Mouse (Mus musculus) liver, embryonic 12.5 days (tissue): ENCODE results near the gene Gabrg3. TPM values are rescaled to one million over a fixed set of nuclear protein-coding genes. Genes with fewer than 3 reads are reported as not detected.

Experiments used
- ATAC-seq: fragments of 200-750 bp; cut with Nextera tagmentation; 2 replicates; pipeline ENCODE4 v1.8.0; 2017; ENCODE audit warnings: moderate number of reproducible peaks, mild to moderate bottlenecking, moderate library complexity
- H3K27ac ChIP-seq: fragments of 300-500 bp; sonication (generic); 2 replicates; pipeline ENCODE4 v1.5.1; 2016; ENCODE audit warnings: mild to moderate bottlenecking
- H3K27me3 ChIP-seq: fragments of 300-500 bp; sonication (generic); replicated peaks from 2 replicates; pipeline ENCODE4 v1.6.1; 2016; ENCODE audit warnings: mild to moderate bottlenecking, moderate library complexity
- H3K36me3 ChIP-seq: fragments of 300-500 bp; sonication (generic); 2 replicates; pipeline ENCODE4 v1.6.1; 2016; ENCODE audit warnings: mild to moderate bottlenecking, moderate library complexity
- H3K4me1 ChIP-seq: fragments of 300-500 bp; sonication (generic); 2 replicates; pipeline ENCODE4 v1.6.1; 2016
- H3K4me2 ChIP-seq: fragments of 300-500 bp; sonication (generic); 2 replicates; pipeline ENCODE4 v1.6.1; 2016; ENCODE audit warnings: mild to moderate bottlenecking, moderate library complexity
- H3K4me3 ChIP-seq: fragments of 300-500 bp; sonication (generic); 2 replicates; pipeline ENCODE4 v1.5.1; 2016; ENCODE audit warnings: mild to moderate bottlenecking, moderate library complexity
- H3K9ac ChIP-seq: fragments of 300-500 bp; sonication (generic); 2 replicates; pipeline ENCODE4 v1.6.1; 2016; ENCODE audit warnings: mild to moderate bottlenecking, moderate library complexity
- H3K9me3 ChIP-seq: fragments of 300-500 bp; sonication (generic); replicated peaks from 2 replicates; pipeline ENCODE4 v1.6.1; 2016; ENCODE audit warnings: mild to moderate bottlenecking, moderate library complexity
- WGBS: fragments of 180-500 bp; shearing (Covaris S2); methylation state at CpG from one replicate; pipeline ENCODE4 v1.1.7; 2016; ENCODE audit not compliant: insufficient replicate concordance; 5-methylcytosine and 5-hydroxymethylcytosine counted together
- polyA plus RNA-seq: library from polyadenylated mRNA; unstranded; fragments of >200 nt; fragmentation: Nextera tagmentation; extraction: Ambion mirVana; gene quantifications from 2 replicates; pipeline ENCODE4 v1.2.1, GENCODE M21; 2016

Gabrg3 gene
- polyA plus RNA-seq, result 0.13 and 0.26 TPM in 2 replicates

DNA sequence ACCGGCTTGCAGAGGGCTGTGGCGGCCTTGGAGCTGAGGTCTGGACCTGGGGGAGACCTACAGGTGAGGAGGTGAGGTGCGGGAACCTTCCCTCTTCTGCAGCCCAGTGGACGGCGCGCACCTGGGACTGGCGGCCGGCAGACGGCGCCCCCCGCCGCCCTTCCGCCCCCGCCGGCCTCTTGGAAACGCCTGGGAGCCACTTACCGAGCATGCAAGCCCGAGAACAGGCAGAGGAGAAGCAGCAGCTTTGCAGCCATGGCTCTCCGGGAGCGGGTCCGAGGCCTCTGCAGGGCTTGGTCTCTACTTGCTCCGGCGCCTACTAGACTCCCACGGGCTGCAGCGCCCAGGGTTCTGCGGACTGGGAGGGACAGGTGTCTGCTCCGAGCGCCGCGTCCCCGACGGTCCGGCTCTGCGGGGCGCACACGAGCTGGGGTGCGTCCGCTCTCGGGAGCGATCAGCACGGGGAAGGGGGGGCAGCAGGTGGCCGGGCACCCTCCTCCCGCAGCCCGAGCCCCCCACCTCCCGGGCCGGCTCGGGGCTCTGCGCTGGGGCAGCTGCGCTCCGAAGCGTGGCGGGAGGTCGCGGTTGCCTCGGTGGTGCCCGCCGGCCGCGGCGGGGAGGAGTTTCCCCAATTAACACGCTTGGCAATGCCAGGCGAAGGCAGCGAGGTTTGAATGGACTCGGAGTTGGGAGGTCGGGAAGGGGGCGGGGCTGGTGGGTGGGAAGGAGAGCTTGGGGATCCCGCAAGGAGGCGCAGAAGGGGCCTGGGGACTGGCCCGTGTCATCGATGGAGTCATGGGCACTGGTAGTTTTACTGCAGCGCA is at the start of gene Gabrg3:
Gene Gabrg3 (minus strand): TSS at position 672 of the 824 bp plus-strand sequence.
- no peak for ATAC-seq
- no peak within 1 kb of the TSS for H3K9ac ChIP-seq
- no peaks in the 10 kb centered on the region for H3K36me3 ChIP-seq
- H3K4me1 ChIP-seq, result no peaks in the 10 kb centered on the region
- WGBS, result 7% methylated on average over 57 of the region's 71 CpGs
- peak within 1 kb of the TSS; percentile 42 for H3K4me3 ChIP-seq
- no peaks in the 10 kb centered on the region for H3K9me3 ChIP-seq
- H3K27ac ChIP-seq, result no peak within 1 kb of the TSS
- H3K4me2 ChIP-seq, result peak within 1 kb of the TSS; percentile 65
- peaks cover 33% of the 10 kb centered on the region for H3K27me3 ChIP-seq

DNA sequence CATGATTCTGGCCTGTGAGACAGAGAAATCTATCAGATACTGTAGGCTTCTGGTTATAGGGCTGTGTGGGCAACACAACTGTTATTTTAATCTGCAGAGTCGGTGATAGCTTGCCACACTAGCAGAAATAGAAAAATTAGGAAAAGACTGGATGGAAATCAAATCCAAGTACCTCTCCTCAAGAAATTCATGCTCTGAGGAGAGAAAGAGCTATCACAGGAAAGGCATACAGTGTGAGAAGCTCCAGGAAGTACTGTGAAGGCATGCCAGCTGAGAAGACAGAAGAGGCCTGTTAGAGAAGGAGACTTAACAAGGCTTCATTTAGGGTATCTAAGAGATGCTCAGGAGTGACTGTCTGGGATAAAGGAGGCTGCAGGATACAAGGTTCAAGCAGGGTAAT is 35.7 kb upstream of the Gabrg3 start:
- H3K27ac ChIP-seq, result no peak overlapping the region
- WGBS, result 54% methylated on average over 1 of the region's 1 CpGs
- ATAC-seq, result no peak
- no peaks in the 10 kb centered on the region for H3K27me3 ChIP-seq
- H3K4me2 ChIP-seq, result no peak overlapping the region
- H3K4me1 ChIP-seq, result no peaks in the 10 kb centered on the region
- no peaks in the 10 kb centered on the region; the same call in 1 of the 2 replicates for H3K9me3 ChIP-seq
- H3K4me3 ChIP-seq, result no peak overlapping the region
- no peaks in the 10 kb centered on the region for H3K36me3 ChIP-seq
- no peak overlapping the region for H3K9ac ChIP-seq

DNA sequence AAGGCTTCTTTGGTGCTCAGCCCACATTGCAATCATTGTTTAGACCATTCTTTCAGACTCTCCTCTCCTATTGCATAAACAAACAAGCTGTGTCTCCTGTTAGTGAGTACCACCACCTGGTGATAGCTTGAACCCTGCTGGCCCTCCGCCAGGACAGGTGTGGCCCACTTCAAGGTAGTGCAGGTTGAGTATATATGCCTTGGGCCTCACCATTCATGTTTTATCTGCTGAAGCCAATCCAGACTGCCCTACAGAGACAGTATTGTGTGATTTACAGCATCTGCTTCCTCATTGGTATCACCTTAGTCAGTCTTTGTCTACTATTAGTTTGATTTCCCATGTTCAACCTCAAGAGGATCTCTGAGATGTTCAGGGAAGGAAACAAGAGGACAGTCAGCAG is 34.1 kb upstream of the Gabrg3 start:
- Histone ChIP-seq H3K4me1 (no peaks in the 10 kb centered on the region), H3K9me3 (no peaks in the 10 kb centered on the region; the same call in 1 of the 2 replicates), H3K27me3 (no peaks in the 10 kb centered on the region), H3K27ac (no peak overlapping the region), H3K36me3 (no peaks in the 10 kb centered on the region), H3K9ac (no peak overlapping the region), H3K4me3 (no peak overlapping the region), H3K4me2 (no peak overlapping the region)
- ATAC-seq, result no peak
- WGBS, result 80% methylated on average over 1 of the region's 1 CpGs

DNA sequence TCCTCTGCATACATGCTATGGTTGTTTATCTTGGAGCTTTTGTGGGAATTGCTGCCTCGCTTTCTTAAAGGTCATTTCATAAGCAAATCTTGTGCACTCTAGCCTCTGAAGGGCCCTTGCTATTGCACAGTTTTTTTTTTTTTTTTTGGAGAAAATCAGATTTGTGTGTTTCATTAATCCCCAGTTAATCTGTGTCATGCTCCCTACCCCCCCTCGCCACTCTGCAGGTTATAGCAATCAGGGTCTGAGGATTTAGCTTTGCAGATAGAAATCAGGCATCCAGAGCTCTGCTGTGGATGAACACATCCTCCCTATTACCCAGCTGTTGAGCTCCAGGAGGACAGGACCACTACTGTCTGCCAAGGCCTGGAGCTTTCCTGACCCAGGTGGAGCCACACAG is 32.4 kb upstream of the Gabrg3 start, which contains the start of gene Gabrb3:
Gene Gabrb3 (plus strand): TSS at position 301 of the 400 bp plus-strand sequence.
- no peaks in the 10 kb centered on the region; the same call in 1 of the 2 replicates for H3K9me3 ChIP-seq
- H3K27ac ChIP-seq, result no peak within 1 kb of the TSS
- 54% methylated on average over 2 of the region's 2 CpGs for WGBS
- no peak within 1 kb of the TSS for H3K9ac ChIP-seq
- H3K4me1 ChIP-seq, result no peaks in the 10 kb centered on the region
- H3K4me3 ChIP-seq, result no peak within 1 kb of the TSS
- H3K36me3 ChIP-seq, result no peaks in the 10 kb centered on the region
- no peak for ATAC-seq
- H3K27me3 ChIP-seq, result no peaks in the 10 kb centered on the region
- no peak within 1 kb of the TSS for H3K4me2 ChIP-seq

DNA sequence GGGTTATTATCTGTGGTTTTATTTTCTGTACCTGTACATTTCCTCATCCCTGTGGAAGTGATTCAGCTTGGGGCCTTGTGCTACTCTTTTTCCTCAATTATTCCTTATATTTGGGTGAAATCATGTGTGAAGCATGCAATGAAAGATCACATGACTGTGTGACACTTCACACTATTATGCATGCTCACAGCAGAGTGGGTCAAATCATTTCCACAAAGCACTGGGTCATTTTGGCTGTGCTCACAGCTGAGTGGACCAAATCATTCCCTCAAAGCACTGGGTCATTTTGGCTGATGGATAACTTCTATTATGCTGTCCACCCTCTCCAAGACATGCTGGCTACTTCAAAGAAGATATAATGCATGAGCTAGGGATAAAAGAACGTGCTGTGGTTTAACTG is 25.9 kb upstream of the Gabrg3 start:
- Histone ChIP-seq H3K4me1 (no peaks in the 10 kb centered on the region), H3K9me3 (no peaks in the 10 kb centered on the region), H3K27me3 (no peaks in the 10 kb centered on the region), H3K27ac (no peak overlapping the region), H3K4me2 (no peak overlapping the region), H3K9ac (no peak overlapping the region), H3K36me3 (no peaks in the 10 kb centered on the region), H3K4me3 (no peak overlapping the region)
- no peak for ATAC-seq
- WGBS, result 24% methylated on average over 1 of the region's 1 CpGs

DNA sequence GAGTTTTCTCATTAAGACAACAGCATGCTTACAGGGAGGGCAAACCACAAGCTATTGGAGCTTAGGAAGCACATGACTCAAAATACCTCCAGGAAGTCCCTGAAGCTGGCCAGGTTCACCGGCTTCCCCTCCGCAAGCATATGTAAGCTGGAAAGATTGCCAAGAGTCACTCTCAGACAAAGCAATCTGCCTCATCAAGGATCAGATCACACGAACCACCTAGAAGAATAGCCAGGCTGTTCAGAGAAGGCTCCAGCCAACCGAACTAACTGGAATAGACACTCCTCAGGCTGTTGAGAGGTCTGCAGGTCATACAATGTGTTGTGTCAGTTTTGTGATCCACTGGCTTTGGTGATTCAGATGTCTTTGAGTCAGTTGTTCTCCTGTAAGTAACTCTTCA is 24.2 kb upstream of the Gabrg3 start:
- H3K9ac ChIP-seq, result no peak overlapping the region
- no peak overlapping the region for H3K4me2 ChIP-seq
- ATAC-seq, result no peak
- H3K9me3 ChIP-seq, result no peaks in the 10 kb centered on the region
- 79% methylated on average over 4 of the region's 4 CpGs for WGBS
- no peaks in the 10 kb centered on the region for H3K27me3 ChIP-seq
- no peaks in the 10 kb centered on the region for H3K4me1 ChIP-seq
- no peak overlapping the region for H3K4me3 ChIP-seq
- H3K36me3 ChIP-seq, result no peaks in the 10 kb centered on the region
- no peak overlapping the region for H3K27ac ChIP-seq

DNA sequence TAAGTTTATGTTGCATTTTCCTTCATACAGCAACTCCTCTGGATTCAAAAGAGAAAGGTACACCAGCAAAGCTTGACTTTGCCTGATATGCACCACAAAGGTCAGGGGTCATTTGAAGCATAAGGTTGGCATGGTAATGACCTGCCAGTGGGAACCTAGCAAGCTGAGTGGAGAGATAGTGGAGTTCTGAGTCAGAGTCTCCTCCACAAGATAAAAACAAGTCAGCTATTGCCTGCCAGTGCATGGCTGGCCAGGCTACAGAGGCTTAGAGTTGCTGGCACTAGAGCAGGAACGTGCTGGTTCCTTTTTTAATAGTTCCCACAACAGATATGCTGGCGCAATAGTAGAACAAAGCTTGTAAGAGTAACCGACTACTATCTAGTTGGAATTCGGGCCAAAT is 6.6 kb upstream of the Gabrg3 start:
- H3K4me1 ChIP-seq, result no peaks in the 10 kb centered on the region
- no peak overlapping the region for H3K4me3 ChIP-seq
- no peak overlapping the region for H3K27ac ChIP-seq
- H3K4me2 ChIP-seq, result no peak overlapping the region
- H3K9me3 ChIP-seq, result no peaks in the 10 kb centered on the region
- no peaks in the 10 kb centered on the region for H3K27me3 ChIP-seq
- no peaks in the 10 kb centered on the region for H3K36me3 ChIP-seq
- WGBS, result 62% methylated on average over 4 of the region's 4 CpGs
- no peak for ATAC-seq
- H3K9ac ChIP-seq, result no peak overlapping the region

DNA sequence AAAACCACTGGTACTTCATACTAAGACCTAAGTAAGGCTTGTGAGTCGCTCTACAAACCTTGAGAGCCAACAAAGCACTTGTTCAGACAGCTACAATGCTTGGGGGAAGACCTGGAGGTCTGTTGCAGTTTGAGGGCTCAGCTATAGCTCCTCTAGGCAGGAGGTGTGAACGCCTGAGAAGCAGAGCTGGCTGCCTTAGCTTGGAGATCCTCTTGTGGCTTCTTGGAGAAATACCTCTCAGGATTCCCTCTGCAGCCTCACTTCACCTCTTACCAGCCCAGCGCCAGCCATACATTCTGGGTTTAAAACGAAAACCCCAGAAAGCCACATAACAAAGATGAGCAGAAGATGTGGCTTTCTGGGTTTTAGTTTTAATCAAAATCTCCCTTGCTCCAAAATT is 3.1 kb upstream of the Gabrg3 start:
- Histone ChIP-seq H3K36me3 (no peaks in the 10 kb centered on the region), H3K4me1 (no peaks in the 10 kb centered on the region), H3K4me3 (no peak overlapping the region), H3K27me3 (peaks cover 33% of the 10 kb centered on the region), H3K9me3 (no peaks in the 10 kb centered on the region), H3K27ac (no peak overlapping the region), H3K9ac (no peak overlapping the region), H3K4me2 (no peak overlapping the region)
- WGBS, result 27% methylated on average over 4 of the region's 4 CpGs
- ATAC-seq, result no peak

DNA sequence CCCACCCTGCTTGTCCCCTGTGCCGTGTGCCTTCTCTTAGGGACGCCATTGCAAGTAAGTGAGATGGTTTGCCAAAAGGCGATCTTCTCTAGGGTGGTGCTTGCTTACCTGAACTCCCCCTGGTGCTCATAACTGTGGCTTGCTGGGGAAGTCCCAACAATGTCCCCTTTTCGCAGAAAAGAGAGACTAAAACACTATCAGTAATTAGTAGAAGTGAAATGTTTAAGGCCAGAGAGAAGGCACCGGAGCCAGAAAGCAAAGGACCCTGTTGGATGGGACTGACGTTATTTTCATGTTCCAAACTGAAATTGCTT is 310 bp upstream of the Gabrg3 start:
- H3K4me3 ChIP-seq, result peak overlapping the region; percentile 42; the same call in 1 of the 2 replicates
- no peaks in the 10 kb centered on the region for H3K4me1 ChIP-seq
- no peak overlapping the region for H3K9ac ChIP-seq
- no peak for ATAC-seq
- peak overlapping the region; percentile 65 for H3K4me2 ChIP-seq
- no peaks in the 10 kb centered on the region for H3K9me3 ChIP-seq
- 25% methylated on average over 6 of the region's 6 CpGs for WGBS
- H3K27me3 ChIP-seq, result peaks cover 33% of the 10 kb centered on the region
- H3K27ac ChIP-seq, result no peak overlapping the region
- no peaks in the 10 kb centered on the region for H3K36me3 ChIP-seq

DNA sequence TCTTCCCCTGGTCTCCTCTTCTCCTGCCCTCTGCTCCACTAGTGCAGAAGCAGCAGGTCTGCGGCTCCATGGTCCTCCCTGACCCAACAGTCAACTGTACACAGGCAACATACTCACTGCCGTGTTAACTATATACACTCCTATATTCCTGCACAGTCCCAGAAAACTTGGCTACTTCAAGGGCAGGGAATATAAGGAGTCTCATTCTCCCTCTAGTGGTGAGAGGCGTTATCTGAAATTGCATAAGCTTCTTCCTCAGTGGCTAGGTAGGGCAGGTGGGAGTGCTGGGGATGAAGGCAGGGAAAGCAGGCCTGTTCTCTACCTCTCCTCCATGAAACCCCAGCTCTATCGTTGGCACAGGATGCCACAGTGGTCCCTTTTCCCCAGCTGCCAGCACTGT is 2.9 kb downstream of the Gabrg3 start:
- Histone ChIP-seq H3K27ac (no peak overlapping the region), H3K36me3 (no peaks in the 10 kb centered on the region), H3K4me1 (no peaks in the 10 kb centered on the region), H3K27me3 (peaks cover 33% of the 10 kb centered on the region), H3K9ac (no peak overlapping the region), H3K4me2 (no peak overlapping the region), H3K9me3 (no peaks in the 10 kb centered on the region), H3K4me3 (no peak overlapping the region)
- WGBS, result 25% methylated on average over 4 of the region's 4 CpGs
- ATAC-seq, result no peak

DNA sequence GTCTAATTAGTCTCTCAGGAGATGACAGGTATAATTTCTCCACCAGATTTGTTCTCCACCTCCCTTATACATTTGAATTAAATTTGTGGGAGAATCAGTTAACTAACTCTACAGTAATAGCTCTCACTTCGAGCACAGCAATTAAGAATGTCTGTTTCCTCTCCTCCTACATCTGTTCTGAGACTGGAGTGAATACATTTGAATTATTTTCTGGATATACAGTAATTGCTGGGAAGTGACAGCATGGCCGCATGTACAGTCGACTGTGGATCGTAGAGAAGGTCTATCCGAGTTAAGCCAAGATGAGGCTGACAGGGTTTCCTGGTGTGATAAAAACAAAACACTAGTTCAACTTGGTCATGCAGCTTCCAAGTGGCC is 21.0 kb downstream of the Gabrg3 start:
- no peaks in the 10 kb centered on the region for H3K27me3 ChIP-seq
- H3K4me2 ChIP-seq, result no peak overlapping the region
- no peak overlapping the region for H3K4me3 ChIP-seq
- no peak for ATAC-seq
- no peaks in the 10 kb centered on the region for H3K36me3 ChIP-seq
- H3K27ac ChIP-seq, result no peak overlapping the region
- H3K4me1 ChIP-seq, result no peaks in the 10 kb centered on the region
- 63% methylated on average over 5 of the region's 5 CpGs for WGBS
- H3K9me3 ChIP-seq, result no peaks in the 10 kb centered on the region
- H3K9ac ChIP-seq, result no peak overlapping the region

DNA sequence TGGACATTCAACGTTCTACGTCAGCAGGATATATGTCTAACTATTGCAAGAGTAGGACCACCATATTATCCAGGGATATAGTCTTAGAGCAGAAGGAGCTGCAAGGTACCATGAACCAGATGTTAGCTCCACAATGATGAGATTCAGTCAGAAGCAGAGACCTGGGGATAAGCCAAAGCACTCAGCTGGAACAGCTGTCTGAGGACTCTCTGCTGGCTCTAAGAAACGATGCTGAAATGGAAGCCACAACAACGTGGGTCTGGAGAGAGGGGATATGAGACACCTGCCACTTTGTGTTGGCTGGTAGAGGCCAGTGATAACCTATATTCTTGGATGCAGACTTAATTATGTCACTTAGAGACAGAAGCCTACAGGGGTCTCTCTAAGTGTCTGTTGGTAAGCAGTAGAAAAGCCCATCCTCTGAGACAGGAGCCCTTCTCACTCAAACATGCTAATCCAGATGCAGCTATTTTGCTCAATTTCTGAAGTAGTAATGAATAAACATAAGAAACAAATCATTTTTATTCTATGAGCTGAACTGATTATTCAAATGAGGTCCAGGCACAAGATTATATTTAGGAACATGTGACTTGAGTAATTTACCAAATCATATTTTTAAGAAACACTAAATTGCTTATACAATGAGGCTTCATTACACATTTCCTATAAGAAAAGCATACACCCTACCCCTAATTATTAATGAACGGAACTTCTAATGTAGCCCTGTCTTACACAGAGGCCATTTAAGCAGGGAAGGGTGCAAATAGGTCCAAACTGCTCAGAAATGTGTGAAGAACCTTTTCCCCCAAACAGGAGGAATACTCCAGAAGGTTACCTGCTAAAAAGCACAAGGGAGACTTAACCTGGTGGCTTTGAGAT is 21.6 kb downstream of the Gabrg3 start:
- no peak overlapping the region for H3K9ac ChIP-seq
- H3K4me2 ChIP-seq, result no peak overlapping the region
- no peak for ATAC-seq
- no peaks in the 10 kb centered on the region for H3K36me3 ChIP-seq
- no peaks in the 10 kb centered on the region for H3K9me3 ChIP-seq
- H3K4me3 ChIP-seq, result no peak overlapping the region
- no peak overlapping the region for H3K27ac ChIP-seq
- no peaks in the 10 kb centered on the region for H3K4me1 ChIP-seq
- no peaks in the 10 kb centered on the region for H3K27me3 ChIP-seq
- 66% methylated on average over 5 of the region's 5 CpGs for WGBS
